In genomic region chr15:7192582-7192981, GRCm38 (mm10) we compare ENCODE assay signal across 28 mouse cellular contexts.
"Had no signal": no experiment of that assay in that cellular context is flagged by ENCODE, and none has a peak within 500 bp of the region (broad histone marks: within the 10 kb centered on the region; RNA-seq: fewer than 3 reads in every experiment).

No protein-coding gene starts in this region.

- H3K4me1 ChIP-seq: liver, embryonic 12.5 days; liver, embryonic 13.5 days; liver, embryonic 15.5 days had no signal

- H3K36me3 ChIP-seq: midbrain, embryonic 12.5 days; midbrain, embryonic 15.5 days had no signal

- H3K27me3 ChIP-seq: limb, embryonic 12.5 days; limb, embryonic 13.5 days; limb, embryonic 15.5 days; liver, embryonic 12.5 days; liver, embryonic 13.5 days; liver, embryonic 15.5 days; lung, embryonic 15.5 days; midbrain, embryonic 12.5 days; midbrain, embryonic 13.5 days; midbrain, embryonic 15.5 days had no signal

- H3K9ac ChIP-seq: limb, embryonic 12.5 days; limb, embryonic 13.5 days; limb, embryonic 15.5 days; liver, embryonic 12.5 days; liver, embryonic 13.5 days; liver, embryonic 14.5 days; liver, embryonic 15.5 days; liver, postnatal 0 days; lung, embryonic 14.5 days; lung, embryonic 15.5 days; midbrain, embryonic 12.5 days; midbrain, embryonic 13.5 days; midbrain, embryonic 15.5 days had no signal

- H3K4me3 ChIP-seq: left cerebral cortex, adult 2 months; limb, embryonic 10.5 days; limb, embryonic 12.5 days; limb, embryonic 13.5 days; limb, embryonic 15.5 days; liver, embryonic 12.5 days; liver, embryonic 13.5 days; liver, embryonic 15.5 days; lung, embryonic 15.5 days; megakaryocyte, embryonic 14.5 days; midbrain, embryonic 10.5 days; midbrain, embryonic 12.5 days; midbrain, embryonic 13.5 days; midbrain, embryonic 15.5 days had no signal

- ATAC-seq: liver, embryonic 12.5 days; liver, postnatal 0 days; midbrain, embryonic 13.5 days; midbrain, embryonic 15.5 days had no signal

- H3K27ac ChIP-seq: left cerebral cortex, adult 2 months; limb, embryonic 10.5 days; limb, embryonic 12.5 days; limb, embryonic 13.5 days; limb, embryonic 15.5 days; liver, embryonic 12.5 days; liver, embryonic 13.5 days; liver, embryonic 14.5 days; liver, embryonic 15.5 days; lung, embryonic 15.5 days; macrophage; midbrain, embryonic 12.5 days; midbrain, embryonic 13.5 days; midbrain, embryonic 15.5 days had no signal

- H3K4me2 ChIP-seq: limb, embryonic 12.5 days; limb, embryonic 13.5 days; limb, embryonic 15.5 days; liver, embryonic 11.5 days; liver, embryonic 12.5 days; liver, embryonic 13.5 days; liver, embryonic 15.5 days; lung, embryonic 14.5 days; lung, embryonic 15.5 days; midbrain, embryonic 11.5 days; midbrain, embryonic 12.5 days; midbrain, embryonic 13.5 days; midbrain, embryonic 15.5 days had no signal

- H3K9me3 ChIP-seq: limb, embryonic 10.5 days; limb, embryonic 12.5 days; limb, embryonic 13.5 days; limb, embryonic 15.5 days; liver, embryonic 12.5 days; liver, embryonic 13.5 days; liver, embryonic 15.5 days; lung, embryonic 15.5 days; megakaryocyte, embryonic 14.5 days; midbrain, embryonic 10.5 days; midbrain, embryonic 12.5 days; midbrain, embryonic 13.5 days; midbrain, embryonic 15.5 days had no signal

- DNase-seq: left cerebral cortex, postnatal 4 days; liver; liver, embryonic 13.5 days; liver, postnatal 0 days; lung, adult 18-20 months; lung, adult 2 months; lung, embryonic 14.5 days; lung, postnatal 10 days; lung, postnatal 14 days; lung, postnatal 36 days; midbrain, embryonic 14.5 days had no signal
